Mouse (Mus musculus) embryonic facial prominence, embryonic 13.5 days (tissue): Measurements from ENCODE around the gene Gm8871. TPM values are rescaled to one million over a fixed set of nuclear protein-coding genes. Genes with fewer than 3 reads are reported as not detected.
"Not testable (repeated sequence)": the region's sequence is repeated elsewhere in the genome, so short reads cannot be mapped to it uniquely, and the experiment has no call there.

ENCODE experiments used
- ATAC-seq: fragments of 200-750 bp; cut with Nextera tagmentation; 2 replicates; pipeline ENCODE4 v1.8.0; 2017; ENCODE audit warnings: low read depth; ENCODE audit not compliant: insufficient number of reproducible peaks, insufficient read depth, low FRiP score, low TSS enrichment
- H3K27ac ChIP-seq: fragments of 300-500 bp; sonication (generic); 2 replicates; pipeline ENCODE4 v1.5.1; 2015; ENCODE audit warnings: moderate library complexity, mild to moderate bottlenecking, inconsistent platforms
- H3K27me3 ChIP-seq: fragments of 300-500 bp; sonication (generic); 2 replicates; pipeline ENCODE4 v1.6.1; 2015; ENCODE audit warnings: mild to moderate bottlenecking, inconsistent platforms
- H3K36me3 ChIP-seq: fragments of 300-500 bp; sonication (generic); 2 replicates; pipeline ENCODE4 v1.6.1; 2015; ENCODE audit warnings: mild to moderate bottlenecking, inconsistent platforms
- H3K4me1 ChIP-seq: fragments of 300-500 bp; sonication (generic); 2 replicates; pipeline ENCODE4 v1.6.1; 2015; ENCODE audit warnings: inconsistent platforms
- H3K4me2 ChIP-seq: fragments of 300-500 bp; sonication (generic); 2 replicates; pipeline ENCODE4 v1.6.1; 2015; ENCODE audit warnings: moderate library complexity, mild to moderate bottlenecking, inconsistent platforms
- H3K4me3 ChIP-seq: fragments of 300-500 bp; sonication (generic); 2 replicates; pipeline ENCODE4 v1.5.1; 2015; ENCODE audit warnings: mild to moderate bottlenecking, inconsistent platforms
- H3K9ac ChIP-seq: fragments of 300-500 bp; sonication (generic); 2 replicates; pipeline ENCODE4 v1.6.1; 2015; ENCODE audit warnings: mild to moderate bottlenecking, inconsistent platforms
- H3K9me3 ChIP-seq: fragments of 300-500 bp; sonication (generic); 2 replicates; pipeline ENCODE4 v1.6.1; 2016; ENCODE audit warnings: inconsistent platforms
- WGBS: fragments of 180-500 bp; shearing (Covaris S2); methylation state at CpG from one replicate; pipeline ENCODE4 v1.1.7; 2015; ENCODE audit warnings: mixed read lengths; 5-methylcytosine and 5-hydroxymethylcytosine counted together
- polyA plus RNA-seq: library from polyadenylated mRNA; unstranded; fragments of >200 nt; fragmentation: Nextera tagmentation; extraction: Ambion mirVana; gene quantifications from 2 replicates; pipeline ENCODE4 v1.2.1, GENCODE M21; 2015

Gene Gm8871
- not detected in 2 replicates for polyA plus RNA-seq

DNA sequence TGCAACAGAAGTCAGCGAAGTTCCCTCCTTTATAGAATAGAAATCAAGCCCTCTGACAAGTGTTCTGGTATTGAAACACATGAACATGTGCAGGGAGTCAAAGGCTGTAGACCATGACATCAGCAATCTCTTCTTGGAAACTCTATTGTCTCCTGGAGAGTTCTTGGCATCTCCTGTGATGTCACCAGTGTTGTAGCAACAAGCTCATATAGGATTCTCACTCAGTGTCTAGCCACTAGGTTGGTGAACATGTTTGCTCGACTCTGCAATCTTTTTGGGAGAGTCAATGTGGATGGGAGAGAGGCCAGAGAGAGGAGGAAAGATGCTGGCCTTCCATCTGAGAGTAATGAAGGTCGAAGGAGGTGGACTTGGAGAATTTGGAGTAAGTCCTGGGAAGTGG lies at the start of gene Gm8871, which contains the start of gene Gm8857:
Gene Gm8871, plus strand, starts transcription at position 301 of the 400 bp plus-strand sequence.
Gene Gm8857, plus strand, starts transcription at position 303 of the 400 bp plus-strand sequence.
- not testable (repeated sequence) for H3K9ac ChIP-seq, H3K4me2 ChIP-seq, H3K36me3 ChIP-seq, H3K9me3 ChIP-seq, ATAC-seq, H3K27ac ChIP-seq, H3K4me1 ChIP-seq, H3K27me3 ChIP-seq, H3K4me3 ChIP-seq
- 61% methylated on average over 3 of the region's 3 CpGs for WGBS

DNA sequence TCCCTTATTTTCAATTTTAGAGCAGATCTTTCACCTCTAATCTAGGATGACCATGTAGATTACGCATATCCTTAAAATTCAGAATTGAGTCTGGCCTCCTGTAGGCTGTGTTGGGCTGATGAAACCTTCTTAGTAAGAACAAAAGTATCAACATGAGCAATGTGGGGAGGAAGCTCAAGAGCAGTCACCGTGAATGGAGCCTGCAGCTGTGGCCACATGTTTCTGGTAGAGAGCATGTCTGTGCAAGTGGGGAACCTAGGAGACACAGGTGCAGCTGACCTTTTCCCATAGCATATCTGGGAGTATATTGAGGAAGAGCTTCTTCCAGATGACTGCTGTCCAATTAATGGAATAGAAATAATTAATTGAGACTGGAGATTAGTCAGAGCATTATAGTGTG lies 5.9 kb downstream of the Gm8871 start:
- not testable (repeated sequence) for H3K27me3 ChIP-seq, H3K4me2 ChIP-seq, H3K27ac ChIP-seq, H3K4me3 ChIP-seq, H3K36me3 ChIP-seq, H3K9me3 ChIP-seq, ATAC-seq, H3K9ac ChIP-seq, H3K4me1 ChIP-seq
- WGBS, result 92% methylated on average over 2 of the region's 2 CpGs

- H3K36me3 ChIP-seq, H3K9me3 ChIP-seq, H3K4me3 ChIP-seq, H3K27me3 ChIP-seq, H3K4me2 ChIP-seq, H3K27ac ChIP-seq, ATAC-seq, H3K4me1 ChIP-seq, H3K9ac ChIP-seq: not testable (repeated sequence)
- 90% methylated on average over 5 of the region's 8 CpGs for WGBS
Observed at GRCm38 (mm10) chr5:10958057-10958456, 10.5 kb downstream of the Gm8871 start.

Other genes with a start within 250 kb of the Gm8871 start
- gene Gm8857, start within 50 bp of the Gm8871 start, polyA plus RNA-seq, result not detected in 2 replicates
- gene Gm8879, start 179.8 kb downstream of the Gm8871 start, polyA plus RNA-seq, result not detected in 2 replicates
- gene Gm5861, start 235.3 kb downstream of the Gm8871 start, polyA plus RNA-seq, result not detected in 2 replicates